In the genomic region with DNA sequence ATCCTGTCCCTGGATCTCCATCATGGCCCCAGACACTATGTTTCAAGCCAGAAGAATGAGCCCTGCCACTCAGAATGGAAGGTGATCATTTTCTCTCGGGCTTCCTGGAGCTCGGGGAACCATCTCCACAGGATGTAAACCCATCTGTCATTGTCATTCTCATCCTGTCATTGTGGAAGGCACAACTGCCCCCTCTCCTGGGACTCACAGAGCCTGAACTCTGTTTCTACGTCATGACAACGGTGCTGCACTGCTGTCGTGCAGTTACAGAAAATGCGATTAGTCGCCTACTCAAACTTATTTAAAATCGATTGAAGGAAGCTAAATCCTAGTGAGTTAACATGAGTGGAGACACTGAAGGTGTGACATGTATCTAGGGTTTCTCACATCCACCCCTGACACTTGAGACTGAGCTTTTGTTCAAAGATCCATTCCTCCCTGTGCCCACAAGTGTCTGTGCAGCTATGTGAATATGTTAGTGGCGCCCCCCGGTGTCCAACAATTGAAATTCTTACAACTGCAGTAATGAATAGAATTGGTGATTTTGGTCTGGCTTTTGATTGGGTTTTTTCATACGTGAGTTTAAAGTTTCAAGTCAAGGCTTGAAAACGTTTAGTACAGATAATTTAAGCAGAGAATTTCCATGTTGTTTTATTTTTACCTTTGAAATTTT, we compare ENCODE assay signal across 9 mouse cellular contexts. TPM values are rescaled to one million over a fixed set of nuclear protein-coding genes. Genes with fewer than 3 reads are reported as not detected.
A peak's percentile ranks its signal among the peaks of the same experiment; 100 is the strongest.
DNase-seq lines count a peak whose midpoint lies in the region.
"Had no signal": no experiment of that assay in that cellular context is flagged by ENCODE, and none has a peak within 500 bp of the region (broad histone marks: within the 10 kb centered on the region; RNA-seq: fewer than 3 reads in every experiment).

No protein-coding gene starts in this region.

- peak; percentile 16 to 22 for DNase-seq in cerebellum, adult 18-20 months
- no peak for DNase-seq in cerebellum, adult 9-11 months
- DNase-seq in left cerebral cortex, adult 18-20 months (ENCODE audit: low spot score in 2 of 2): peak; percentile 36 to 58
- DNase-seq in left cerebral cortex, adult 11 months (ENCODE audit: low spot score): no peak
- DNase-seq in brain, adult 2 months (ENCODE audit: low read depth, low spot score): peak; percentile 58
- DNase-seq in lung, postnatal 25 days (ENCODE audit: low spot score): peak; percentile 22
- no peak for DNase-seq in urinary bladder, adult 18-20 months (ENCODE audit: low spot score in 2 of 2)
- DNase-seq in urinary bladder, postnatal 14 days (ENCODE audit: low spot score): no peak

RNA-seq across cellular contexts. Expression of a gene that starts 2.4 kb away (rescaled TPM):
- 1 to 10 TPM; 1.6 to 2.3 TPM for total RNA-seq in left cerebral cortex, adult 18-20 months (2021)
- total RNA-seq: ES-E14 had no signal

RNA-seq across cellular contexts. Expression of a gene that starts 26.0 kb away (rescaled TPM):
- 1 to 10 TPM; 8.8 to 8.9 TPM for total RNA-seq in left cerebral cortex, adult 18-20 months (2021)

RNA-seq across cellular contexts. Expression of a gene that starts 44.4 kb away (rescaled TPM):
- total RNA-seq in left cerebral cortex, adult 18-20 months (2021): 1 to 10 TPM; 2.9 to 3.2 TPM

Comparison
In these comparisons a context has a peak if more than half of its experiments do, and no peak if none do; other contexts are left out.
1. DNase-seq: peak in cerebellum, adult 18-20 months (2 of 2), left cerebral cortex, adult 18-20 months (2 of 2), brain, adult 2 months (single experiment) and lung, postnatal 25 days (single experiment); none in cerebellum, adult 9-11 months (single experiment), left cerebral cortex, adult 11 months (single experiment), urinary bladder, adult 18-20 months (0 of 2) and urinary bladder, postnatal 14 days (single experiment).